Mouse (Mus musculus) kidney, embryonic 16.5 days (tissue): ENCODE data around the gene Psmd7. TPM values are rescaled to one million over a fixed set of nuclear protein-coding genes. Genes with fewer than 3 reads are reported as not detected.
"Not testable (repeated sequence)": the region's sequence is repeated elsewhere in the genome, so short reads cannot be mapped to it uniquely, and the experiment has no call there.

Experiments
- ATAC-seq: fragments of 200-750 bp; cut with Nextera tagmentation; 2 replicates; pipeline ENCODE4 v1.8.0; 2017; ENCODE audit warnings: moderate TSS enrichment; ENCODE audit not compliant: low FRiP score, low TSS enrichment
- H3K27ac ChIP-seq: fragments of 300-500 bp; sonication (generic); 2 replicates; pipeline ENCODE4 v1.5.1; 2014; ENCODE audit warnings: low read length
- H3K27me3 ChIP-seq: fragments of 300-500 bp; sonication (generic); 2 replicates; pipeline ENCODE4 v1.6.1; 2014; ENCODE audit warnings: low read length, control low read depth, mixed read lengths; ENCODE audit not compliant: insufficient read depth
- H3K36me3 ChIP-seq: fragments of 300-500 bp; sonication (generic); 2 replicates; pipeline ENCODE4 v1.6.1; 2014; ENCODE audit warnings: low read length, control low read depth, mixed read lengths; ENCODE audit not compliant: insufficient read depth
- H3K4me1 ChIP-seq: fragments of 300-500 bp; sonication (generic); 2 replicates; pipeline ENCODE4 v1.6.1; 2014; ENCODE audit warnings: low read length, control low read depth, mixed read lengths; ENCODE audit not compliant: insufficient read depth
- H3K4me2 ChIP-seq: fragments of 300-500 bp; sonication (generic); replicated peaks from 2 replicates; pipeline ENCODE4 v1.6.1; 2014; ENCODE audit warnings: low read depth, low read length
- H3K4me3 ChIP-seq: fragments of 300-500 bp; sonication (generic); 2 replicates; pipeline ENCODE4 v1.5.1; 2014; ENCODE audit warnings: mild to moderate bottlenecking, low read length
- H3K9ac ChIP-seq: fragments of 300-500 bp; sonication (generic); replicated peaks from 2 replicates; pipeline ENCODE4 v1.6.1; 2014; ENCODE audit warnings: low read length
- H3K9me3 ChIP-seq: fragments of 300-500 bp; sonication (generic); 2 replicates; pipeline ENCODE4 v1.6.1; 2016; ENCODE audit warnings: low read length, control low read depth
- WGBS: fragments of 180-500 bp; shearing (Covaris S2); extraction: QIAGEN DNeasy Blood & Tissue Kit; methylation state at CpG from one replicate; pipeline ENCODE4 v1.1.7; 2014; 5-methylcytosine and 5-hydroxymethylcytosine counted together
- polyA plus RNA-seq: library from polyadenylated mRNA; unstranded; fragments of >200 nt; fragmentation: Nextera tagmentation; extraction: Ambion mirVana; gene quantifications from 2 replicates; pipeline ENCODE4 v1.2.1, GENCODE M21; 2015

The Psmd7 gene
- polyA plus RNA-seq = 237 and 246 TPM in 2 replicates

GRCm38 (mm10) chr8:107587995-107588780 is at the start of gene Psmd7:
TSS of gene Psmd7 (minus strand) at chr8:107588464.
- peak within 1 kb of the TSS; percentile 91 for H3K9ac ChIP-seq
- peak within 1 kb of the TSS; percentile 78 for H3K4me2 ChIP-seq
- no peaks in the 10 kb centered on the region for H3K9me3 ChIP-seq
- peak; percentile 98 for ATAC-seq
- no peaks in the 10 kb centered on the region for H3K27me3 ChIP-seq
- H3K27ac ChIP-seq = peak within 1 kb of the TSS; percentile 80
- H3K4me1 ChIP-seq = peaks cover 10% of the 10 kb centered on the region
- 2% methylated on average over 65 of the region's 65 CpGs for WGBS
- peaks cover 23% of the 10 kb centered on the region for H3K36me3 ChIP-seq
- H3K4me3 ChIP-seq = peak within 1 kb of the TSS; percentile 98

GRCm38 (mm10) chr8:107633734-107634133 is 45.5 kb upstream of the Psmd7 start:
- H3K9ac ChIP-seq = no peak overlapping the region
- H3K4me2 ChIP-seq = no peak overlapping the region
- no peak for ATAC-seq
- H3K4me3 ChIP-seq = no peak overlapping the region
- H3K27me3 ChIP-seq = no peaks in the 10 kb centered on the region
- no peaks in the 10 kb centered on the region for H3K4me1 ChIP-seq
- no peaks in the 10 kb centered on the region for H3K9me3 ChIP-seq
- H3K27ac ChIP-seq = no peak overlapping the region
- 91% methylated on average over 2 of the region's 2 CpGs for WGBS
- H3K36me3 ChIP-seq = no peaks in the 10 kb centered on the region

- no peak overlapping the region for H3K9ac ChIP-seq
- H3K36me3 ChIP-seq = no peaks in the 10 kb centered on the region
- H3K9me3 ChIP-seq = no peaks in the 10 kb centered on the region
- no peak for ATAC-seq
- no peak overlapping the region for H3K4me3 ChIP-seq
- no peaks in the 10 kb centered on the region for H3K4me1 ChIP-seq
- H3K27me3 ChIP-seq = no peaks in the 10 kb centered on the region
- H3K27ac ChIP-seq = no peak overlapping the region
- no peak overlapping the region for H3K4me2 ChIP-seq
- 83% methylated on average over 11 of the region's 11 CpGs for WGBS
These were observed 41.4 kb upstream of the Psmd7 start for GRCm38 (mm10) chr8:107629701-107630100.

GRCm38 (mm10) chr8:107628501-107629149 is 40.4 kb upstream of the Psmd7 start:
- Histone ChIP-seq H3K27ac (no peak overlapping the region), H3K4me3 (no peak overlapping the region), H3K9me3 (no peaks in the 10 kb centered on the region), H3K27me3 (no peaks in the 10 kb centered on the region), H3K4me1 (no peaks in the 10 kb centered on the region), H3K4me2 (no peak overlapping the region), H3K9ac (no peak overlapping the region), H3K36me3 (no peaks in the 10 kb centered on the region)
- whole genome bisulfite sequencing = 60% methylated on average over 8 of the region's 8 CpGs
- no peak for ATAC-seq

GRCm38 (mm10) chr8:107627881-107628280 is 39.6 kb upstream of the Psmd7 start:
- Histone ChIP-seq H3K4me2 (no peak overlapping the region), H3K9me3 (no peaks in the 10 kb centered on the region), H3K27ac (no peak overlapping the region), H3K9ac (no peak overlapping the region), H3K36me3 (no peaks in the 10 kb centered on the region), H3K4me1 (no peaks in the 10 kb centered on the region), H3K27me3 (no peaks in the 10 kb centered on the region), H3K4me3 (no peak overlapping the region)
- 82% methylated on average over 9 of the region's 9 CpGs for WGBS
- ATAC-seq = no peak

GRCm38 (mm10) chr8:107624301-107624700 is 36.0 kb upstream of the Psmd7 start:
- not testable (repeated sequence) for H3K27me3 ChIP-seq, H3K36me3 ChIP-seq, H3K4me2 ChIP-seq, H3K27ac ChIP-seq, H3K9me3 ChIP-seq, H3K4me1 ChIP-seq, ATAC-seq, H3K9ac ChIP-seq, H3K4me3 ChIP-seq

GRCm38 (mm10) chr8:107621930-107622623 is 33.8 kb upstream of the Psmd7 start:
- Histone ChIP-seq H3K9ac (no peak overlapping the region), H3K4me2 (no peak overlapping the region), H3K36me3 (no peaks in the 10 kb centered on the region), H3K27ac (no peak overlapping the region), H3K27me3 (no peaks in the 10 kb centered on the region), H3K4me1 (no peaks in the 10 kb centered on the region), H3K4me3 (no peak overlapping the region), H3K9me3 (no peaks in the 10 kb centered on the region)
- WGBS = 66% methylated on average over 10 of the region's 10 CpGs
- no peak for ATAC-seq

- 51% methylated on average over 3 of the region's 3 CpGs for WGBS
- no peak overlapping the region for H3K27ac ChIP-seq
- no peak overlapping the region for H3K4me3 ChIP-seq
- no peaks in the 10 kb centered on the region for H3K36me3 ChIP-seq
- no peak overlapping the region for H3K9ac ChIP-seq
- no peaks in the 10 kb centered on the region for H3K27me3 ChIP-seq
- H3K9me3 ChIP-seq = no peaks in the 10 kb centered on the region
- H3K4me2 ChIP-seq = no peak overlapping the region
- no peaks in the 10 kb centered on the region for H3K4me1 ChIP-seq
- no peak for ATAC-seq
These were observed 32.9 kb upstream of the Psmd7 start for GRCm38 (mm10) chr8:107621136-107621535.

GRCm38 (mm10) chr8:107618499-107618898 is 30.2 kb upstream of the Psmd7 start:
- 78% methylated on average over 10 of the region's 10 CpGs for WGBS
- Histone ChIP-seq H3K27me3 (no peaks in the 10 kb centered on the region), H3K9me3 (no peaks in the 10 kb centered on the region), H3K36me3 (no peaks in the 10 kb centered on the region), H3K4me3 (no peak overlapping the region), H3K4me1 (no peaks in the 10 kb centered on the region), H3K27ac (no peak overlapping the region), H3K4me2 (no peak overlapping the region), H3K9ac (no peak overlapping the region)
- no peak for ATAC-seq

GRCm38 (mm10) chr8:107613411-107613810 is 25.1 kb upstream of the Psmd7 start:
- Histone ChIP-seq H3K4me2 (no peak overlapping the region), H3K27ac (no peak overlapping the region), H3K36me3 (no peaks in the 10 kb centered on the region), H3K4me3 (no peak overlapping the region), H3K4me1 (no peaks in the 10 kb centered on the region), H3K9me3 (no peaks in the 10 kb centered on the region), H3K27me3 (no peaks in the 10 kb centered on the region), H3K9ac (no peak overlapping the region)
- ATAC-seq = no peak
- WGBS = 94% methylated on average over 6 of the region's 6 CpGs
